Mouse (Mus musculus): Measurements from ENCODE around the gene Ano6. TPM values are rescaled to one million over a fixed set of nuclear protein-coding genes. Genes with fewer than 3 reads are reported as not detected.

The Ano6 gene
- polyA plus RNA-seq, 1 experiment: 24.4 TPM

- no peak overlapping the region for H3K27ac ChIP-seq (ENCODE audit: control insufficient read depth, insufficient read depth, low read depth, low read length, poor library complexity)
- TF ChIP-seq CTCF (IDR thresholded peaks at IDR 0.05; ENCODE audit: control insufficient read depth, insufficient read depth, low read length): no peak
- no peak for TF ChIP-seq POLR2A (IDR thresholded peaks at IDR 0.05; ENCODE audit: borderline replicate concordance, control insufficient read depth, low read depth, low read length)
- WGBS: 90% methylated on average over 15 of the region's 15 CpGs
- peaks cover 2% of the 10 kb centered on the region for H3K4me1 ChIP-seq (ENCODE audit: control insufficient read depth, insufficient read depth, low read length)
- no peak overlapping the region for H3K4me3 ChIP-seq (replicated peaks; ENCODE audit: control insufficient read depth, low read depth, low read length)
Observed at GRCm38 (mm10) chr15:95871631-95872030, 81.0 kb downstream of the Ano6 start.

DNA sequence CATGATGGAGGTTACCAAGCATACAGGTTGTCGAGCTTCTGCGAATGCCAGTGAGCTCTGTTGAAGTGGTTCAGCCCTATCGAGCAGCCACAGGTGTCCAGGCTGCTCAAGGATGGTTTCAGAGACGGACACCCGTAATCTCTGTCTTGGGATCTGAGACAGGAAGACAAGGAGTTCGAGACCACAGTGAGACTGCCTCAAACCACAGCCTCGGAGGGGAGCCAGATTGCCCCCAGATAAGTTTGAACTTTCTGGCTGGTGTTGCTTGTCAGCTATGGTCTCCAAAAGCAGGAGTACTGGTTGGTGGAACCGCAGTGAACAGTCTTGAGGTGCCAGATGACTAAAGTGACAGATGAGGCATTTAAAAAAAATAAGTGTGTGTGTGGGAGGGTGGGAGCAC lies 81.8 kb downstream of the Ano6 start:
- TF ChIP-seq CTCF (IDR thresholded peaks at IDR 0.05; ENCODE audit: control insufficient read depth, insufficient read depth, low read length): no peak
- 56% methylated on average over 8 of the region's 8 CpGs for WGBS
- H3K4me1 ChIP-seq (ENCODE audit: control insufficient read depth, insufficient read depth, low read length): peaks cover 2% of the 10 kb centered on the region

GRCm38 (mm10) chr15:95873276-95873675 lies 82.6 kb downstream of the Ano6 start:
- WGBS: 42% methylated on average over 1 of the region's 1 CpGs
- Histone ChIP-seq H3K27ac (ENCODE audit: control insufficient read depth, insufficient read depth, low read depth, low read length, poor library complexity) (no peak overlapping the region), H3K4me3 (replicated peaks; ENCODE audit: control insufficient read depth, low read depth, low read length) (no peak overlapping the region), H3K4me1 (ENCODE audit: control insufficient read depth, insufficient read depth, low read length) (peaks cover 2% of the 10 kb centered on the region)
- TF ChIP-seq CTCF (IDR thresholded peaks at IDR 0.05; ENCODE audit: control insufficient read depth, insufficient read depth, low read length): no peak
- no peak for TF ChIP-seq POLR2A (IDR thresholded peaks at IDR 0.05; ENCODE audit: borderline replicate concordance, control insufficient read depth, low read depth, low read length)

More for the DNA sequence above, 81.8 kb downstream of the Ano6 start:
- Histone ChIP-seq H3K27ac (ENCODE audit: control insufficient read depth, insufficient read depth, low read depth, low read length, poor library complexity) (no peak overlapping the region), H3K4me3 (replicated peaks; ENCODE audit: control insufficient read depth, low read depth, low read length) (no peak overlapping the region)

DNA sequence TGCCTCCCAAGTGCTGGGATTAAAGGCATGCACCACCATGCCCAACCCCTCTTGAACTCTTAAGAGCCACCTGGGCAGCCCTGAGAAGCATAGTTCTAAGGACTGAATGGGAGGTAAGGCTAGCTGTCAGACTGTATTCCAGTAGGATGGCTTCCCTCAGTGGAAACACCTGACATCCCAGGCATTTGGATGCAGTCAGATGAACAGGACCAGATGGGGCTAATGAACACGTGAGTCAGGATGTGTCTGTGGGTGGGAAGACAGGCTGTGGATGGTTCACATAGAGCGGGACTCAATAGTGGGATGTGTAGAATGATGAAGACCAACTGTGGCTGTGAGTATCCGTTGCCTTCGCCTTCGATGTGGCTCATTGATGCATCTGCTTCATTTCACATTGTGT lies 83.6 kb downstream of the Ano6 start:
- Histone ChIP-seq H3K27ac (ENCODE audit: control insufficient read depth, insufficient read depth, low read depth, low read length, poor library complexity) (no peak overlapping the region), H3K4me1 (ENCODE audit: control insufficient read depth, insufficient read depth, low read length) (peaks cover 2% of the 10 kb centered on the region), H3K4me3 (replicated peaks; ENCODE audit: control insufficient read depth, low read depth, low read length) (no peak overlapping the region)
- WGBS: 94% methylated on average over 5 of the region's 5 CpGs
- TF ChIP-seq CTCF (IDR thresholded peaks at IDR 0.05; ENCODE audit: control insufficient read depth, insufficient read depth, low read length) (no peak), POLR2A (IDR thresholded peaks at IDR 0.05; ENCODE audit: borderline replicate concordance, control insufficient read depth, low read depth, low read length) (no peak)

DNA sequence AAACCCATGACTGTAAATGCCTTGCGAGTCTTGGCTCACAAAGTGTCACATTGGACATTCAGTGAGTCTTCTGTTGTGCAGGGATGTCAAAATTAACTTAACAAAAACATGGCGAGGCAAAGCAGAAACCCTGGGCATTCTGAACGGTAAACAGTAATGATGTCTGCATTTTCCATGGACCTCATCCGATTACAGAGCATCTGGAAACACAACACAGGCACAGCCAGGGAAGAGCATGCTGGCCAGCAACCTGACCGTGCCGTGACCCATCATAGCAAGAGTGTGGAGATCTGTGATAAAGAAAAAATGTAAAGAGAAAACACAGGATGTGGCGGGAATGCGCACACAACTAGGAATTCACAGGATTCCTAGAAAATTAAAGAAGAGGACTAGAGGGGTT lies 84.1 kb downstream of the Ano6 start:
- 87% methylated on average over 8 of the region's 8 CpGs for WGBS
- Histone ChIP-seq H3K4me3 (replicated peaks; ENCODE audit: control insufficient read depth, low read depth, low read length) (no peak overlapping the region), H3K27ac (ENCODE audit: control insufficient read depth, insufficient read depth, low read depth, low read length, poor library complexity) (no peak overlapping the region), H3K4me1 (ENCODE audit: control insufficient read depth, insufficient read depth, low read length) (peaks cover 2% of the 10 kb centered on the region)
- TF ChIP-seq CTCF (IDR thresholded peaks at IDR 0.05; ENCODE audit: control insufficient read depth, insufficient read depth, low read length) (no peak), POLR2A (IDR thresholded peaks at IDR 0.05; ENCODE audit: borderline replicate concordance, control insufficient read depth, low read depth, low read length) (no peak)

- H3K27ac ChIP-seq (ENCODE audit: control insufficient read depth, insufficient read depth, low read depth, low read length, poor library complexity): no peak overlapping the region
- no peak overlapping the region for H3K4me3 ChIP-seq (replicated peaks; ENCODE audit: control insufficient read depth, low read depth, low read length)
- peaks cover 5% of the 10 kb centered on the region for H3K4me1 ChIP-seq (ENCODE audit: control insufficient read depth, insufficient read depth, low read length)
- WGBS: 46% methylated on average over 10 of the region's 10 CpGs
- TF ChIP-seq CTCF (IDR thresholded peaks at IDR 0.05; ENCODE audit: control insufficient read depth, insufficient read depth, low read length): no peak
Observed at GRCm38 (mm10) chr15:95875898-95876297, 85.3 kb downstream of the Ano6 start.

- WGBS: 8% methylated on average over 10 of the region's 10 CpGs
- H3K4me3 ChIP-seq (replicated peaks; ENCODE audit: control insufficient read depth, low read depth, low read length): no peak overlapping the region
- H3K27ac ChIP-seq (ENCODE audit: control insufficient read depth, insufficient read depth, low read depth, low read length, poor library complexity): 0 out of 2 replicates have a peak overlapping the region, but pooled peaks have one; percentile 3
- H3K4me1 ChIP-seq (ENCODE audit: control insufficient read depth, insufficient read depth, low read length): peaks cover 7% of the 10 kb centered on the region
- TF ChIP-seq POLR2A (IDR thresholded peaks at IDR 0.05; ENCODE audit: borderline replicate concordance, control insufficient read depth, low read depth, low read length): no peak
- TF ChIP-seq CTCF (IDR thresholded peaks at IDR 0.05; ENCODE audit: control insufficient read depth, insufficient read depth, low read length): no peak
Observed at GRCm38 (mm10) chr15:95880616-95881151, 90.0 kb downstream of the Ano6 start.

- Histone ChIP-seq H3K4me1 (ENCODE audit: control insufficient read depth, insufficient read depth, low read length) (peaks cover 7% of the 10 kb centered on the region), H3K27ac (ENCODE audit: control insufficient read depth, insufficient read depth, low read depth, low read length, poor library complexity) (no peak overlapping the region), H3K4me3 (replicated peaks; ENCODE audit: control insufficient read depth, low read depth, low read length) (no peak overlapping the region)
- no peak for TF ChIP-seq CTCF (IDR thresholded peaks at IDR 0.05; ENCODE audit: control insufficient read depth, insufficient read depth, low read length)
- no peak for TF ChIP-seq POLR2A (IDR thresholded peaks at IDR 0.05; ENCODE audit: borderline replicate concordance, control insufficient read depth, low read depth, low read length)
- WGBS: 90% methylated on average over 4 of the region's 4 CpGs
Observed at GRCm38 (mm10) chr15:95882436-95882835, 91.8 kb downstream of the Ano6 start.

GRCm38 (mm10) chr15:95883559-95883958 lies 92.9 kb downstream of the Ano6 start:
- H3K4me3 ChIP-seq (replicated peaks; ENCODE audit: control insufficient read depth, low read depth, low read length): peak overlapping the region; percentile 42
- TF ChIP-seq POLR2A (IDR thresholded peaks at IDR 0.05; ENCODE audit: borderline replicate concordance, control insufficient read depth, low read depth, low read length) (no peak), CTCF (IDR thresholded peaks at IDR 0.05; ENCODE audit: control insufficient read depth, insufficient read depth, low read length) (no peak)
- peak overlapping the region; percentile 89 for H3K27ac ChIP-seq (ENCODE audit: control insufficient read depth, insufficient read depth, low read depth, low read length, poor library complexity)
- H3K4me1 ChIP-seq (ENCODE audit: control insufficient read depth, insufficient read depth, low read length): peaks cover 7% of the 10 kb centered on the region
- 27% methylated on average over 6 of the region's 6 CpGs for WGBS

Data from bone marrow, adult 2 months (tissue).